Mouse (Mus musculus): Measurements from ENCODE around the gene Jmjd8. TPM values are rescaled to one million over a fixed set of nuclear protein-coding genes. Genes with fewer than 3 reads are reported as not detected.

Gene Jmjd8
- total and polyA plus RNA-seq, 3 experiments = 99.4 to 121 (median 111) TPM

DNA sequence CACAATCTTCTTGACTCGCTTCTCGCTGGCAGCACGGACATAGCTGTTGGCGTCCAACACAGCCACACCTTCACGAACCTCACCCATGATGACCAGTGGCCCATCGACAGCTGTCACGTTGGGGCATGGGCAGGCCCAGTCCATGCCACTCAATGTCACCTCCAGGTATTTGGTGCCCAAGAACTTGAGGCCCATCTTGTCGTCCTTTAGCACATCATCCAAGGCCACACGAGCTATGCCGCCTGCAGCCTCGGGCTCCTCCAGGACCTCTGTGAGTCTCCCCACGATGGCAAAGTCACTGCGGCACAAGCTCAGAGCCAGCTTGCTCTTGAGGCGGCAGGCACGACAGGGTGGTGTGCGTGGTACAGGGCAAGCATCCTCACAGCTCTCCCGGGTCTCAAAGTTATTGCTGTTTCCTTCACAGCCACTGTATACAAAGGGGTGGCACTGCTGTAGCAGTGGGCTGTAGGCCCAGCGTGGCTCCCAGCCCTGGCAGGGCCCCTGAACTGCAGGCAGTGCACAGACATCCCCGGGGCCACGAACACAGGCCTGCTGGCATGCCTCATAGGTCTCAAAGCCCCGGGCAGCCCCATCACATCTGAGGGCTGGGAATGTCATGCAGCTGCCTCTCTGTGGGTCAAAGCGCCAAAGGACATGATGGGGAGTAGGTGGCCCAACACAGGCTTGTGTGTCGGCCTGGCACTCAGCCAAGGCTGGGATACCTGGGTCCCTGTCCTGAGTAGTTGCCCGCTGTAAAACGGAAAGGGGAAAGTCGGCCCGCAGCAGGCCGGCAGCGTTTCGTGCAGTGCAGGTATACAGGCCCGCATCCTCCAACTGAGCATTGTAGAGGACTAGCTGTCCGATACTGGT, 49.3 kb downstream of the Jmjd8 start:
- peak; percentile 30 for DNase-seq

DNA sequence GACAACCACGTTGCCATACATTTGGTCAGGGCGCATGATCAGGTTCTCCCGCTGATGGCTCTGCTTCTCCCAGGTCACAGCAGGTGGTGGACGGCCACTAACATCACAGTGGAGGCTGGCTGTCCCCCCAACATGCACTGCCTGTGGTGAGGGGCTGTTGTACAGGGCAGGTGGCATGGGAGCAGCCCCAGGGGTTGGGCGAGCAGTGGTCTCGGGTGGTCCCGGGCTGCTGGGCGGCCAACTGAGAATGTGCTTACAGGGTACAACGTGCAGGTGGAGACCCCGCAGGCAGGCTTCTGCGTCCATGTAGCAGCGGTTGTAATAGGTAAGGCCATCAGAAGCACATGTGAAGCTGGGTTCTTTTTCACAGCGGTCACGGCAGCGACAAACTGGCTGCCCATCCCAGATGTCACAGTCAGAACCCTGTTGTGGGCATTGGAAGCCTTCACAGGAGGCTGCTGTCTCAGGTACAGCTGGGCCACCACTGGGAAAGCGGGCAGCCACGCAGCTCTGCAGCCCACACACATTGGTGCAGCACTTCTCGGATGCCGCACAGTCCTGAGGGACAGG, 50.0 kb downstream of the Jmjd8 start:
- peak; percentile 16 for DNase-seq

DNA sequence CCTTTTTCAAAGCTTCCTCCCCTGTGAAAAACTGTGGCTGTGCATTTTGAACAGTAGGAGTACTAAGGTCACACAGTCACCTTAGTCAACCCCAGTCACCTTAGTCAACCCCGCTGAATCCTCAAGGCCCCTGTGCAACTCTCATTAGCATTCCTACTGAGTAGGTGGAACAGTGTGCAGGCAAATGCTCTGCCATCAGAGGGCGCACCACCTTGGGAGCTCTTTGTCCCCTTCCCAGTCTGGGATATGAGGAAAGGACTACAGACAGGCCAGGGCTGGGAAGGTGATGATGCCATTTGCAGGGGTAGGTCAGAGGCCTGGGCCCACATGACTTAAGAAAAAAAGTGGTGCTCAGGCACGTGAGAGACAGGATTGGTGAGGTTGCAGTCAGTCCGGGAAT, 50.6 kb downstream of the Jmjd8 start:
- DNase-seq = peak; percentile 74

DNA sequence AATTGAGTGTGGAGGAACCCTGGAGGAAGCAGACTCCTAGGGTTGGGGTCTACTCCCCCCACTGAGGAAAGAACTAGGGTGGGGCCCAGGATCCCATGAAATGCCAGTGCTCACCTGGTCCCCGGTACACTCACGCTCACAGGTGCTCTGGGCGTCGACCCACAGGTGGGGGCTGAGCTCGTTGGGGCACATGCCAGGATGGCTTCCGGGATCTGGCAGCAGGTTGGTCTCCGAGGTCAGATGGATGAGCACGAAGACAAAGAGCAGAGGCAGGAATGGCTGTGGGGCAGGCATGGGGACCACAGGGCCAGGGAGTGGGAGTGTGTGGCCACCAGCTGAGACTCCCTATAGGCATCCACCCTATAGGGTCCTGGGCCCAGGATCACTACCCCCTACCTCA, 51.1 kb downstream of the Jmjd8 start:
- DNase-seq = peak; percentile 14

DNA sequence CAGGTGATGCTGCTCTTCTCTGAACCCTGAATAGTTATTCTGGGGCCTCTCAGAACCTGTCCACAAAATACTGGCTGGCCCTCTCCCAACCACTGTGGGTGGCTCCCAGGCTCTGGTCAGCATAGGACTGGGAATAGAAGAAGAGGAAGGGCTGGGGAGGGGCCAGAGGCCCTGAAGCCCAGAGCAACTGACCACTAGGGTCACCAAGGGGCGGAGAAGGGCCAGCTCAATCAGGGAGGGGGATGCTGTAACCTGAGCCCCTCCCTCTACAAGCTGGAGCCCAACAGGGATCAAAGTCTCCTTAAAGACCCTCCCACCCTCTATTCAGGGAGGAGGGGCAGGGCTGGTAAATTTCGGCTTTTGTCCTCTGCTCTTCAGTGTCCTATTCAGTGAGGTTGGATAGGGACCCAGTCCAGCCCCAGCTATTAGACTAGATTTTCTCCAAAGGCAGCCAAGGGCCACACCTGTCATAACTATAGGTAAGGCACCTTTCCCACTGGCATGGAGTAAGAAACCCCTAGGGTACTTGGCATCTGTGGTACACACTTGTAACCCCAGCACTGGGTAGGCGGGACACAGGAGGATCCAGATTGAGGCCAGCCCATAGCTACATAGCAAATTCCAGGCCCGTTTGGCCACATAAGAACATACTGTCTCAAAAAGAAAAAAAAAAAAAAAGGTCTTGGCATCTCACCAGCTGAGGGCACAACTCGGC, 51.7 kb downstream of the Jmjd8 start, which contains the start of gene Wfikkn1:
Gene Wfikkn1 (minus strand): TSS at position 663 of the 715 bp plus-strand sequence.
- DNase-seq = no peak

DNA sequence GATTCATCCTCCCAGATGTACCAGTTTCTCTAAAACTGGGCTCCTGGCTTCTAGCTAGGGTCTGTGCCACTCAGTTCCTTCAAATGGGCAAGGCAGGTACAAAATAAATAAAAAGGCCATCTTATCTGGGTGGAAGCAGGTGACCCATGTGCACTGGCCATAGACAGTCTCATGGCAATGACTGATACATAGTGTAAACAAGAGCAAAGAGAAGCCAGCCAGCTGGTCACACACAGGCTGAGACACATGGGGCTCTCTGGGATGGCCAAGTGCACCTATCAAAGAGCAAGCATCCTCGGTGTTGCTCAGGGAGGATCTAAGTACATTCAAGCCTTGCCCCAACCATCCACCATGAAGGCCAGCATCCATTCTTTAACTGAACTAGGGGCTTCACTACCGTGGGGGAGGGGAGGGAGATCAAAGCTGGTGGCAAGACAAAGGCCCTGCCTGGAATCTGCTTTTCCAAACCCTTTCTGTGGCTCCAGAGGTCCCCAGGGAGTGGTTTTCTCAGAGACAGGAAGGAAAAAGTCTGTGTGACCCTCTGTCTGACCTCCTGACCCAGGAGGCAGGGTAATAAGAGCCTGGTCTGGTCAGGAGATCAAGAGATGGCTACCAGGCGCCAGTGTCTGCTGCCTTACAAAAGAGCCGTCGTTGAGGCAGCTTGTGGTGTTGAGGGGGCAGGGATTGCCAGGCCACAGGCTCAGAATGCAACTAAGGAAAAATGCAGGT, 52.4 kb downstream of the Jmjd8 start:
- DNase-seq = peak; percentile 38

Small RNA genes lying within 50 kb of the gene (microRNA-seq; reads per million reads assigned to microRNA genes)
- gene Mir3082 (1.3 to 2.1 reads per million in 2 experiments), gene Mir6966 (1.1 to 1.7 reads per million in 2 experiments)

Other genes starting within 250 kb of the Jmjd8 start
- gene Lmf1, start 249.8 kb upstream of the Jmjd8 start, total RNA-seq (2021) = 10 to 100 TPM; 40.4 to 42.6 TPM
- gene Lmf1, start 249.8 kb upstream of the Jmjd8 start, polyA plus RNA-seq (2012; rRNA removed) = 30.3 and 35.8 TPM in 2 replicates
- gene Gng13, start 111.7 kb upstream of the Jmjd8 start, total RNA-seq (2021) = 1 to 10 TPM; 1.1 to 1.4 TPM
- gene Gng13, start 111.7 kb upstream of the Jmjd8 start, polyA plus RNA-seq (2012; rRNA removed) = not detected in 2 replicates
- 1 to 10 TPM; 1.8 to 2.3 TPM for gene Chtf18, start 101.4 kb upstream of the Jmjd8 start, total RNA-seq (2021)
- 3.0 and 4.1 TPM in 2 replicates for gene Chtf18, start 101.4 kb upstream of the Jmjd8 start, polyA plus RNA-seq (2012; rRNA removed)
- 10 to 100 TPM; 10.3 to 14.6 TPM for gene Rpusd1, start 101.2 kb upstream of the Jmjd8 start, total RNA-seq (2021)
- gene Rpusd1, start 101.2 kb upstream of the Jmjd8 start, polyA plus RNA-seq (2012; rRNA removed) = 87.7 and 100 TPM in 2 replicates
- gene Mslnl, start 92.8 kb upstream of the Jmjd8 start, total RNA-seq (2021) = not detected
- gene Mslnl, start 92.8 kb upstream of the Jmjd8 start, polyA plus RNA-seq (2012; rRNA removed) = 0.18 and 0.26 TPM in 2 replicates
- gene Msln, start 74.5 kb upstream of the Jmjd8 start, total RNA-seq (2021) = 10 to 100 TPM in 1 of 2 experiments, 1 to 10 TPM in 1; 6.0 to 10.3 TPM
- 4.1 and 5.2 TPM in 2 replicates for gene Msln, start 74.5 kb upstream of the Jmjd8 start, polyA plus RNA-seq (2012; rRNA removed)
- gene Narfl, start 55.1 kb upstream of the Jmjd8 start, total RNA-seq (2021) = 10 to 100 TPM; 31.0 to 31.2 TPM
- 18.9 and 22.1 TPM in 2 replicates for gene Narfl, start 55.1 kb upstream of the Jmjd8 start, polyA plus RNA-seq (2012; rRNA removed)
- gene Haghl, start 43.2 kb upstream of the Jmjd8 start, total RNA-seq (2021) = 10 to 100 TPM; 16.6 to 33.7 TPM
- 67.2 and 70.8 TPM in 2 replicates for gene Haghl, start 43.2 kb upstream of the Jmjd8 start, polyA plus RNA-seq (2012; rRNA removed)
- not detected for gene Ccdc78, start 42.3 kb upstream of the Jmjd8 start, total RNA-seq (2021)
- 0.11 TPM in 2 replicates for gene Ccdc78, start 42.3 kb upstream of the Jmjd8 start, polyA plus RNA-seq (2012; rRNA removed)
- gene Fam173a, start 36.0 kb upstream of the Jmjd8 start, total RNA-seq (2021) = 10 to 100 TPM; 52.0 to 81.1 TPM
- 125 and 146 TPM in 2 replicates for gene Fam173a, start 36.0 kb upstream of the Jmjd8 start, polyA plus RNA-seq (2012; rRNA removed)
- gene AC134908.4, start 33.2 kb upstream of the Jmjd8 start, total RNA-seq (2021) = 1 to 10 TPM in 1 of 2 experiments, not detected in 1; 1.2 TPM
- gene AC134908.4, start 33.2 kb upstream of the Jmjd8 start, polyA plus RNA-seq (2012; rRNA removed) = 0.96 TPM in 1 of 2 replicates, not detected in the other
- gene Metrn, start 31.7 kb upstream of the Jmjd8 start, total RNA-seq (2021) = 10 to 100 TPM; 16.8 to 33.1 TPM
- gene Metrn, start 31.7 kb upstream of the Jmjd8 start, polyA plus RNA-seq (2012; rRNA removed) = 121 and 176 TPM in 2 replicates
- 10 to 100 TPM; 26.6 to 54.4 TPM for gene Fbxl16, start 19.8 kb upstream of the Jmjd8 start, total RNA-seq (2021)
- 60.7 and 90.6 TPM in 2 replicates for gene Fbxl16, start 19.8 kb upstream of the Jmjd8 start, polyA plus RNA-seq (2012; rRNA removed)
- 10 to 100 TPM; 19.1 to 20.8 TPM for gene Wdr24, start 5.2 kb upstream of the Jmjd8 start, total RNA-seq (2021)
- 29.5 and 38.3 TPM in 2 replicates for gene Wdr24, start 5.2 kb upstream of the Jmjd8 start, polyA plus RNA-seq (2012; rRNA removed)
- 100 to 1,000 TPM; 149 to 184 TPM for gene Stub1, start 4.5 kb downstream of the Jmjd8 start, total RNA-seq (2021)
- 224 and 236 TPM in 2 replicates for gene Stub1, start 4.5 kb downstream of the Jmjd8 start, polyA plus RNA-seq (2012; rRNA removed)
- 10 to 100 TPM in 1 of 2 experiments, 1 to 10 TPM in 1; 9.8 to 47.1 TPM for gene Rhbdl1, start 8.4 kb downstream of the Jmjd8 start, total RNA-seq (2021)
- 88.1 and 142 TPM in 2 replicates for gene Rhbdl1, start 8.4 kb downstream of the Jmjd8 start, polyA plus RNA-seq (2012; rRNA removed)
- gene Gm20683, start 12.9 kb downstream of the Jmjd8 start, total RNA-seq (2021) = 10 to 100 TPM; 14.0 to 16.3 TPM
- 192 and 239 TPM in 2 replicates for gene Gm20683, start 12.9 kb downstream of the Jmjd8 start, polyA plus RNA-seq (2012; rRNA removed)
- 100 to 1,000 TPM; 107 to 127 TPM for gene Rhot2, start 16.0 kb downstream of the Jmjd8 start, total RNA-seq (2021)
- gene Rhot2, start 16.0 kb downstream of the Jmjd8 start, polyA plus RNA-seq (2012; rRNA removed) = 180 and 193 TPM in 2 replicates
- gene Wdr90, start 32.6 kb downstream of the Jmjd8 start, total RNA-seq (2021) = 10 to 100 TPM; 13.9 to 15.1 TPM
- gene Wdr90, start 32.6 kb downstream of the Jmjd8 start, polyA plus RNA-seq (2012; rRNA removed) = 75.1 and 83.0 TPM in 2 replicates
- 100 to 1,000 TPM; 302 to 466 TPM for gene Mcrip2, start 39.9 kb downstream of the Jmjd8 start, total RNA-seq (2021)
- 1,490 and 1,757 TPM in 2 replicates for gene Mcrip2, start 39.9 kb downstream of the Jmjd8 start, polyA plus RNA-seq (2012; rRNA removed)
- 100 to 1,000 TPM in 1 of 2 experiments, 10 to 100 TPM in 1; 90.9 to 141 TPM for gene Mettl26, start 46.2 kb downstream of the Jmjd8 start, total RNA-seq (2021)
- gene Mettl26, start 46.2 kb downstream of the Jmjd8 start, polyA plus RNA-seq (2012; rRNA removed) = 350 and 376 TPM in 2 replicates
- gene Wfikkn1, start 52.0 kb downstream of the Jmjd8 start, total RNA-seq (2021) = 1 to 10 TPM in 1 of 2 experiments, under 1 TPM in 1; 0.52 to 2.1 TPM
- gene Wfikkn1, start 52.0 kb downstream of the Jmjd8 start, polyA plus RNA-seq (2012; rRNA removed) = 2.1 and 2.5 TPM in 2 replicates
- 10 to 100 TPM; 21.1 to 27.3 TPM for gene Rab40c, start 90.9 kb downstream of the Jmjd8 start, total RNA-seq (2021)
- 52.1 and 68.8 TPM in 2 replicates for gene Rab40c, start 90.9 kb downstream of the Jmjd8 start, polyA plus RNA-seq (2012; rRNA removed)
- gene Pigq, start 116.1 kb downstream of the Jmjd8 start, total RNA-seq (2021) = 100 to 1,000 TPM; 105 to 121 TPM
- gene Pigq, start 116.1 kb downstream of the Jmjd8 start, polyA plus RNA-seq (2012; rRNA removed) = 160 and 187 TPM in 2 replicates
- gene Nhlrc4, start 116.1 kb downstream of the Jmjd8 start, total RNA-seq (2021) = not detected
- gene Nhlrc4, start 116.1 kb downstream of the Jmjd8 start, polyA plus RNA-seq (2012; rRNA removed) = not detected in 2 replicates
- not detected for gene A930017K11Rik, start 123.7 kb downstream of the Jmjd8 start, total RNA-seq (2021)
- 0.13 TPM in 1 of 2 replicates, not detected in the other for gene A930017K11Rik, start 123.7 kb downstream of the Jmjd8 start, polyA plus RNA-seq (2012; rRNA removed)
- gene Capn15, start 156.9 kb downstream of the Jmjd8 start, total RNA-seq (2021) = 10 to 100 TPM; 16.3 to 18.1 TPM
- gene Capn15, start 156.9 kb downstream of the Jmjd8 start, polyA plus RNA-seq (2012; rRNA removed) = 49.0 and 51.5 TPM in 2 replicates
- 10 to 100 TPM; 21.8 to 22.5 TPM for gene Rab11fip3, start 240.7 kb downstream of the Jmjd8 start, total RNA-seq (2021)
- 23.8 and 30.7 TPM in 2 replicates for gene Rab11fip3, start 240.7 kb downstream of the Jmjd8 start, polyA plus RNA-seq (2012; rRNA removed)